Mouse (Mus musculus) c-Kit-positive CD71-positive TER-119-negative erythroid progenitor cells, embryonic 14.5 days (primary cell): ENCODE results near the gene Capn5.

Experiments
- DNase-seq: peaks from one replicate; pipeline ENCODE4 v3.0.0-alpha.2; 2013; ENCODE audit warnings: low read depth

Gene Capn5

DNA sequence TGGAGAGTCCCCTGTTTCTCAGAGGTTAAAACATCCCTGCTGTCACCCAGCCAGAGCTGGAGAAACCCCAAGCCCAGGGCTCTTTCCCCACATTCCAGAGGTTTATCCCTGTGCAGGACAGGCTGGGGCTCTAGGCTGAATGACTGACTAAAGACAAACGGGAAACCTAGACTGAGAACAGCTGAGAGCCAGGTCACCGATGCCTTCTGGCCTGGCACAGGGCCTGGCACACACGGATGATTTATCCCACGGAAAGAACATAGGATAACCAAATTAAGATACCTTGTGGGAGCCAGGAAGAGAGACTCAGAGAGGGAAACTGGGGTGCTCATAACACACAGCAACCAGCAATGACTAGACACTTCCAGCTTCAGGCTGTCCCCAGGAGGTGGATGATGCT lies 68.3 kb downstream of the Capn5 start:
- DNase-seq = no peak

DNA sequence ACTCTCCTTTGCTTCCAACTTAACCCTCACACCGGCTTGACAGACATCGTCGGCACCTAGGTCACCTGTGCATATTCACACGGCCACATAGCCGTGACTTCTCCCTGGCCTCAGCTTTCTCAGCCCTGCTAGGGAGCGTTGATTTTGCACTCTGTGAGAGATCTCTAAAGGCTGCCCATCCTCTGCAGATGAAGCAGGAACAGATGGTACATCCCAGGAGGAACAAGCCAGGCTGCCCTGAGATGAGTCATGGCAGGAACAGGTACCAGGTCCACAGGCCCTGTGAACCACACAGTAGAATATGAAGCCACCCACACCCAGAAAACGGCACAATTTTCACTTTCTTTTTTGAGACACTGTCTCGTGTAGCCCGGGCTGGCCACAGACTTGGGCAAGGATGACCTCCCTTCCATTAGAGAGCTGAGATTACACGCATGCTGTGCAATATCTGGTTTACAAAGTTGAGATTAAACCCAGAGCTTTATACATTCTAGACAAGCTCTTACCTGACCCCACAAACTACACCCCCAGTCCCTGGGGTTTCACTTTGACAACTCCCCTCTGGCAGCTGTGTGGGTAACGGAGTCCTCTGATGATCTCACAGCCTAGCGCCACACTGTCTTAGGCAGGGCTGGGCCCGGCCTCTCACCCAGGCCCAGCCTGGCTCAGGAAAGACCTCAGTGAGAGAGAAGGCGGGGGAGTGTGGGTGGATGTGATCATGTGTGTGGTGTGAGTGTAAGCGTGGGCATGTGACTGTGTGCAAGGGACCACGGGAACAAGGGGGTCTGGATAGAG lies 69.2 kb downstream of the Capn5 start:
- DNase-seq = no peak

DNA sequence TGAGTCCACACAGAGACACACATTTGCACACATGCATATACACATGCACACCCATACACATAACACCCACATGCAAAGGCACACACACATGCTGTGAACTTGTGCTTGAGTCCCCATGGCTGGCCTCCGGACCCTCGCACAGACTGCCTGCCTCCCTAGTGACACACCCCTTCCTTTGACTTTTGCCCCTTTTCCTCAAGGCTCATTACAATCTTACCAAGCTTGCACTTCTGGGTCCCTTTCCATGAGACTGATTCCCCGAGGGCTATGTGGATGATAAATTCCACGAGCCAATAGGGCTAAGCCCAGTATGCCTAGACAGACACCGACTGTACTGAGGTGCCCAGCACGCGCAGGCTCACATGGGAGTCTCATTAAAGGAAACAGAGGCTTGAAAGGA lies 71.8 kb downstream of the Capn5 start:
- DNase-seq = no peak

GRCm38 (mm10) chr7:98104481-98105435 lies 73.3 kb downstream of the Capn5 start:
- DNase-seq = no peak

- DNase-seq = no peak
Observed at GRCm38 (mm10) chr7:98103942-98104292, 74.2 kb downstream of the Capn5 start.

DNA sequence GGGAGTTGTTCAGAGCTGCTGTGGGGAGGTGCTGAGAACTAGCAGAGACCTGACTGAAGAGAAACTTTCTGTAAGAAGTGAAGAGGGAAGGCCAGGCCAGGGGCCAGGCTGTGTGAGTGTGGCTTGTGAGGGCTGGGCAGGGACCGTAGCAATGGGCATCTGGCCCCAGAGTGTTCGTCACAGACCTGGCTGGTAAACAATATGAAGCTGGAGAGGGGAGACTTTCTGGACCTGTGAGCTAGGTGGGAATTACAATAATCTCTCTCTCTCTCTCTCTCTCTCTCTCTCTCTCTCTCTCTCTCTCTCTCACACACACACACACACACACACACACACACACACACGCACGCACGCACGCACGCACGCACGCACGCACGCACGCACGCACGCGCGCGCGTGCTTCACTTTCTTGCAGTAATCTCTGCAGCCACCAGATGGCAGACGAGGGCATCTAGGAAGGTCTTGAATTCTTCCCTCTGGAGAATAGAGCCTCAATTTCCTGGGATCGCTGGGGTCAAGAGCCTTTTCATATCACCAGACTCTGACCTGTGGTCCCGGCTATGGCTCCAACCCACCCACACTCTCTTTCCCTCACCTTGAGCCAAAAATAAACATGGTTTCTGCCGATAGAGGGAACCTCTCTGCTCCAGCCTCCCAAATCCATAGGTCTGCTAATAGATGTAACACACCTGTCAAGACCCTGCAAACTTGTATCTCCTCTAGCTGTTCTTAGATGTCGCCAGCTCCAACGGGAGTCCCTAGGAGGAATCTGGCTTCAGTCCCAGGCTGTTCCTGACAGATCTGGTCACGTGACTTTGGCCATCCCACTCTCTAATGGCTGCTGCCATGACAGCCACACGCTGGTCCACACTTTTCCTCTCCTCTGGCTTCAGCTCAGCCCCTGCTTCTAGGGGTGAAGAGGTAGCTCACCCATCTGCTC lies 74.8 kb downstream of the Capn5 start:
- DNase-seq = peak; percentile 15

- DNase-seq = no peak
Observed at GRCm38 (mm10) chr7:98102488-98102887, 75.6 kb downstream of the Capn5 start.

DNA sequence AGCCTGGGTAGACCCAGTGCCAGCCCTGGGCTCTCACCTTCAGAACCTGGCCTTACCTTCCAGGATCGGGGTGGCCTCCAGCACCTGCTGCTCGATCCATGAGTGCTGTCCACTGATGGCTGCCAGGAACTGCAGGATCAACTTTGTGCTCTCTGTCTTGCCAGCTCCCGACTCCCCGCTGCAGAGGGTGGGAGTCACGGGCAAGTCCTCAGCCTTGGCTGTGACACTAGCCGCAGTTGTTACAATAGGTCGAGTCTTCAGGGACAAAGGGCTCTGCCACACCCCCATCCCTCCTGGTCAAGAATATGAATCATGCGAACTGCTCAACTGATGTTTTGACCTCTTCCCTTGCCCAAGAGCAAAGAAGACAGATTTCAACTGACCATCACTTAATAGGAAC lies 80.5 kb downstream of the Capn5 start:
- DNase-seq = no peak

DNA sequence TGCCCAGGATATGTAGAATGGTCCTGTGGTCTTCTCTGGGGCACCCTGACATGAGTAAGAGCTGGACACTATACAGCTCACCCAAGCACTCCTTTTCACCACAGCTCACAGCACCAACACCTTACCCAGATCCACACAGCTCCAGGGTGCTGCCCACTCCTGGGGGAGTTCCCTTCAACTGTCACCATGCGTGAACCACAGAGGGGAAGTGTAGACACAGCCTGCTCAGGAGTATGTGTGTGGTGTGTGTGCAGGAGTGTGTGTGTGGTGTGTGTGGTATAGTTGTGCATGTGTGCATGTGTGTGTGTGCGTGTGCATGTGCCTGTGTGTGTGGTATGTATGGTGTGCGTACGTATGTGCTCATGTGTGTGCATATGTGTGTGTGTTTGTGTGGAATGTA lies 82.2 kb downstream of the Capn5 start:
- DNase-seq = no peak

DNA sequence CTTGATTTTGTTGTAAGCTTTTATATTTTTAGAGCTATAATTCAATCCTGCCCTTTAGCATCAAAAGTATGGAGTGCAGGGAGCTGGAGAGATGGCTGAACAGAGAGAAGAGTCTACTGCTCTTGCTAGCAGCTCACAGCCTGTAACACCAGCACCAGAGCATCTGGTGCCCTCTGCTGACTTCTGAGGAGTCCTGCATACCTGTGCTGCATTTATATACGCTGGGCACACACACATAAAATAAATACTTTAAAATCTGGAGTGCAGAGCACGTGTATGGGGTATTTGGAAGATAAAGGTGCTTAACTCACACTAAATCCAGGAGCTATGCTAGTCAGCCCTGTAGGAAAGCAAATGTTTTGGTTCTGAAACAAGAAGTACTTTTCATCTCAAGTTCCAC lies 91.7 kb downstream of the Capn5 start:
- no peak for DNase-seq

- DNase-seq = no peak
Observed at GRCm38 (mm10) chr7:98085314-98085713, 92.8 kb downstream of the Capn5 start.

GRCm38 (mm10) chr7:98084541-98085293 lies 93.4 kb downstream of the Capn5 start:
- DNase-seq = no peak

DNA sequence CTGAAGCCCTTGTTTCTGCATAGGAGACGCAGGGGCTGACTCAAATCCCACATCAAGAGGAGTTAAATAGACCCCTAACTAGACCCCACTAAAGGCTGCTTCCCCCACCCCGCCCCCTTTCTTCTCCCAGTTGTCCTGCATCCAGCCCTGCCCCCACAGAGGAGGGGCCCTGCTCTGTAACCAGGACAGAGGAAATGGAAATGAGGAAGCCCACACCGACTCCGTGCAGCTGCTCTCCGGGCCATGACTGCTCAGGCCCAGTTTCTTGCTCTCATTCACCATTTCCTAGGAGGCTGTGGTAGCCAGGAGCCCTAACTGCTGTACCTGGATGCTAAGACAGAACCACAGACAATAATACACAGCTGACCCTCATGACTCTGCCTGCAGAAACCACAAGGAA lies 95.7 kb downstream of the Capn5 start:
- DNase-seq = no peak

GRCm38 (mm10) chr7:98077453-98077852 lies 100.6 kb downstream of the Capn5 start:
- no peak for DNase-seq

DNA sequence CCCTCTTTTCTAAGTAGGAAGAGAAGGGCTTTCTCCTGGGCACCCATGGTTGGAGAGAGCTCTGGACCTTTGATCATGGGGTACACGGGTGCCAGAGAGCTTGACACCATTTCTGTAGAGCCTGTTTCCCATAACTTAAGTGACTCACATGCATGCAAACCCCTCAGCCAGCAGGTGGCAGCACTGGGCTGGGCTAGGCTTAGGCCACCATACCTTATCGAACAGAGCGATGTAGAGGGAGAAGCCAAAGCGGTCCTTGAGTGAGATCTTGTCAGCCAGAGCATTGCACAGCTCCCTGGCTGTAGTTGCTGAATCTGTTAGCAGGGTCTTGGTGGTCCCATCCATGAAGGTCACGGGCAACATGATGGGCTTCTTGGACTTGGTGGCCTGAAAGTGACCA lies 106.5 kb downstream of the Capn5 start:
- DNase-seq = peak; percentile 74
